Mouse (Mus musculus) mature B cell (primary cell): ENCODE measurements around the gene Bak1.

Experiments used
- in situ Hi-C: fragments of 300-500 bp; cut with MboI; formaldehyde crosslinking; loops from 2 replicates; pipeline ENCODE4 v1.14.3; 2019

Gene Bak1

GRCm38 (mm10) chr17:27021736-27022135, 7.1 kb downstream of the Bak1 start:
- in situ Hi-C loops: no loop called here

- in situ Hi-C loops: no loop called here
Observed at GRCm38 (mm10) chr17:27021076-27021475, 7.7 kb downstream of the Bak1 start.

GRCm38 (mm10) chr17:27018555-27019196, 10.1 kb downstream of the Bak1 start:
- in situ Hi-C loops: no loop called here

GRCm38 (mm10) chr17:27017564-27018499, 11.0 kb downstream of the Bak1 start:
- in situ Hi-C loops: no loop called here

- in situ Hi-C loops: no loop called here
Observed at GRCm38 (mm10) chr17:27012909-27013308, 15.9 kb downstream of the Bak1 start.

- in situ Hi-C loops: no loop called here
Observed at GRCm38 (mm10) chr17:27011998-27012672, 16.7 kb downstream of the Bak1 start.

- in situ Hi-C loops: no loop called here
Observed at GRCm38 (mm10) chr17:27011167-27011566, 17.6 kb downstream of the Bak1 start.

GRCm38 (mm10) chr17:27008277-27008676, 20.5 kb downstream of the Bak1 start:
- in situ Hi-C loops: no loop called here

- in situ Hi-C loops: no loop called here
Observed at GRCm38 (mm10) chr17:27005644-27006043, 23.2 kb downstream of the Bak1 start.

GRCm38 (mm10) chr17:27004903-27005485, 23.8 kb downstream of the Bak1 start:
- in situ Hi-C loops: no loop called here

GRCm38 (mm10) chr17:27004431-27004830, 24.4 kb downstream of the Bak1 start:
- in situ Hi-C loops: no loop called here

- in situ Hi-C loops: no loop called here
Observed at GRCm38 (mm10) chr17:27001889-27002288, 26.9 kb downstream of the Bak1 start.

- in situ Hi-C loops: no loop called here
Observed at GRCm38 (mm10) chr17:27001151-27001550, 27.7 kb downstream of the Bak1 start.

GRCm38 (mm10) chr17:26999996-27000395, 28.8 kb downstream of the Bak1 start:
- in situ Hi-C loops: no loop called here

- in situ Hi-C loops: no loop called here
Observed at GRCm38 (mm10) chr17:26998283-26998682, 30.5 kb downstream of the Bak1 start.

- in situ Hi-C loops: no loop called here
Observed at GRCm38 (mm10) chr17:26997661-26998060, 31.1 kb downstream of the Bak1 start.

GRCm38 (mm10) chr17:26995562-26995961, 33.2 kb downstream of the Bak1 start:
- in situ Hi-C loops: no loop called here

- in situ Hi-C loops: no loop called here
Observed at GRCm38 (mm10) chr17:26995006-26995405, 33.8 kb downstream of the Bak1 start.

GRCm38 (mm10) chr17:26994410-26994809, 34.4 kb downstream of the Bak1 start:
- in situ Hi-C loops: no loop called here

- in situ Hi-C loops: no loop called here
Observed at GRCm38 (mm10) chr17:26990521-26990920, 38.3 kb downstream of the Bak1 start.

GRCm38 (mm10) chr17:26985503-26986179, 43.2 kb downstream of the Bak1 start:
- in situ Hi-C loops: no loop called here

GRCm38 (mm10) chr17:26983382-26983781, 45.4 kb downstream of the Bak1 start:
- in situ Hi-C loops: no loop called here
